ENCODE assay signal across 9 mouse cellular contexts in genomic region chr3:84460952-84461351, GRCm38 (mm10). TPM values are rescaled to one million over a fixed set of nuclear protein-coding genes. Genes with fewer than 3 reads are reported as not detected.
A peak's percentile ranks its signal among the peaks of the same experiment; 100 is the strongest.
DNase-seq lines count a peak whose midpoint lies in the region; ATAC-seq and TF ChIP-seq lines count a peak whose summit lies in the region.
"Had no signal": no experiment of that assay in that cellular context is flagged by ENCODE, and none has a peak within 500 bp of the region (broad histone marks: within the 10 kb centered on the region; RNA-seq: fewer than 3 reads in every experiment).

No protein-coding gene starts in this region.

- H3K4me2 ChIP-seq in heart, embryonic 11.5 days: peak overlapping the region; percentile 37
- no peak overlapping the region for H3K4me2 ChIP-seq in kidney, embryonic 16.5 days (replicated peaks; ENCODE audit: low read depth, low read length)
- H3K4me2 ChIP-seq: limb, embryonic 12.5 days had no signal

- peak overlapping the region; percentile 80 for H3K27ac ChIP-seq in heart, embryonic 11.5 days (ENCODE audit: low read depth, low read length)
- H3K27ac ChIP-seq in kidney, embryonic 16.5 days (ENCODE audit: low read length): peak overlapping the region; percentile 31; the same call in 1 of the 2 replicates
- peak overlapping the region; percentile 19 for H3K27ac ChIP-seq in small intestine, adult 2 months (ENCODE audit: insufficient read depth, low read depth, low read length)
- H3K27ac ChIP-seq in left cerebral cortex, adult 2 months: no peak overlapping the region
- H3K27ac ChIP-seq: limb, embryonic 12.5 days had no signal

- peaks cover 33% of the 10 kb centered on the region for H3K27me3 ChIP-seq in heart, embryonic 11.5 days (ENCODE audit: control insufficient read depth, insufficient read depth, low read length)
- peaks cover 3% of the 10 kb centered on the region; the same call in 1 of the 2 replicates for H3K27me3 ChIP-seq in kidney, embryonic 16.5 days (ENCODE audit: insufficient read depth, low read length)
- H3K27me3 ChIP-seq in small intestine, adult 2 months (ENCODE audit: control insufficient read depth, insufficient read depth, low read length): no peaks in the 10 kb centered on the region
- H3K27me3 ChIP-seq: limb, embryonic 12.5 days had no signal

- peak; percentile 47 for DNase-seq in spleen, adult 12 weeks (ENCODE audit: low spot score)
- no peak for DNase-seq in spleen, adult 18-20 months
- no peak for DNase-seq in left cerebral cortex, adult 2 months (ENCODE audit: extremely low spot score in 1 of 2, low spot score in 2 of 2)
- DNase-seq in layer of hippocampus, adult 8-10 months (ENCODE audit: low spot score in 2 of 2): no peak
- DNase-seq in retina, postnatal 1 day: no peak

- H3K4me3 ChIP-seq in heart, embryonic 11.5 days (ENCODE audit: low read depth, low read length): no peak overlapping the region
- no peak overlapping the region for H3K4me3 ChIP-seq in kidney, embryonic 16.5 days (ENCODE audit: low read length)
- no peak overlapping the region for H3K4me3 ChIP-seq in small intestine, adult 2 months (ENCODE audit: low read depth, low read length)
- H3K4me3 ChIP-seq in left cerebral cortex, adult 2 months: no peak overlapping the region
- H3K4me3 ChIP-seq: limb, embryonic 12.5 days had no signal

- intact Hi-C loops in left cerebral cortex, adult 2 months (cut with DNase I): no loop called here

- no peaks in the 10 kb centered on the region for H3K9me3 ChIP-seq in heart, embryonic 11.5 days (replicated peaks; ENCODE audit: control insufficient read depth, low read length)
- H3K9me3 ChIP-seq in kidney, embryonic 16.5 days (ENCODE audit: low read length): no peaks in the 10 kb centered on the region
- H3K9me3 ChIP-seq: limb, embryonic 12.5 days had no signal

- TF ChIP-seq CTCF in small intestine, adult 2 months (IDR thresholded peaks at IDR 0.05; ENCODE audit: extremely low read depth, insufficient read length, insufficient replicate concordance, low read depth, low read length): no peak
- TF ChIP-seq CTCF in left cerebral cortex, adult 2 months (IDR thresholded peaks at IDR 0.05): no peak

- TF ChIP-seq POLR2A in small intestine, adult 2 months (IDR thresholded peaks at IDR 0.05; ENCODE audit: low read depth, low read length): no peak

- WGBS in heart, embryonic 11.5 days (ENCODE audit: insufficient replicate concordance): 2% methylated on average over 12 of the region's 12 CpGs
- WGBS in kidney, embryonic 16.5 days: 8% methylated on average over 12 of the region's 12 CpGs
- WGBS in small intestine, adult 2 months: 9% methylated on average over 12 of the region's 12 CpGs

- no peaks in the 10 kb centered on the region for H3K36me3 ChIP-seq in heart, embryonic 11.5 days (ENCODE audit: control insufficient read depth, insufficient read depth, low read length)
- no peaks in the 10 kb centered on the region for H3K36me3 ChIP-seq in kidney, embryonic 16.5 days (ENCODE audit: insufficient read depth, low read length)
- H3K36me3 ChIP-seq in small intestine, adult 2 months (ENCODE audit: control insufficient read depth, insufficient read depth, low read length): no peaks in the 10 kb centered on the region
- H3K36me3 ChIP-seq: limb, embryonic 12.5 days had no signal

- ATAC-seq in heart, embryonic 11.5 days (replicated peaks; ENCODE audit: insufficient number of reproducible peaks, low FRiP score, low TSS enrichment): peak; percentile 88
- ATAC-seq in kidney, embryonic 16.5 days (ENCODE audit: low FRiP score, low TSS enrichment): peak; percentile 81

- H3K9ac ChIP-seq in heart, embryonic 11.5 days (ENCODE audit: low read depth, low read length): 0 out of 2 replicates have a peak overlapping the region, but pooled peaks have one; percentile 1
- H3K9ac ChIP-seq in kidney, embryonic 16.5 days (replicated peaks; ENCODE audit: low read length): no peak overlapping the region
- H3K9ac ChIP-seq: limb, embryonic 12.5 days had no signal

- peaks cover 26% of the 10 kb centered on the region for H3K4me1 ChIP-seq in heart, embryonic 11.5 days (ENCODE audit: control insufficient read depth, insufficient read depth, low read length)
- peaks cover 21% of the 10 kb centered on the region for H3K4me1 ChIP-seq in kidney, embryonic 16.5 days (ENCODE audit: insufficient read depth, low read length)
- peaks cover 20% of the 10 kb centered on the region; the same call in 1 of the 2 replicates for H3K4me1 ChIP-seq in small intestine, adult 2 months (ENCODE audit: control insufficient read depth, insufficient read depth, insufficient read length, low read length)

RNA-seq across cellular contexts. Expression of gene Fhdc1, which starts 19.3 kb away (rescaled TPM):
- polyA plus RNA-seq in heart, embryonic 11.5 days (2014; fragmentation: Nextera tagmentation; extraction: Ambion mirVana): 1.4 and 5.0 TPM in 2 replicates
- polyA plus RNA-seq in kidney, embryonic 16.5 days (2015; fragmentation: Nextera tagmentation; extraction: Ambion mirVana): 3.1 and 3.9 TPM in 2 replicates
- 1.3 and 2.0 TPM in 2 replicates for polyA plus RNA-seq in small intestine, adult 2 months (2012; rRNA removed)
- total RNA-seq in left cerebral cortex, adult 2 months (2021): 1 to 10 TPM; 3.4 to 4.5 TPM
- 1 to 10 TPM; 3.5 to 6.4 (median 4.5) TPM for total RNA-seq in layer of hippocampus, adult 8-10 months (2022)
